8 mouse cellular contexts compared by ENCODE assay signal in genomic region chr11:118401195-118401594, GRCm38 (mm10). TPM values are rescaled to one million over a fixed set of nuclear protein-coding genes. Genes with fewer than 3 reads are reported as not detected.
A peak's percentile ranks its signal among the peaks of the same experiment; 100 is the strongest.
DNase-seq lines count a peak whose midpoint lies in the region; ATAC-seq and TF ChIP-seq lines count a peak whose summit lies in the region.

No protein-coding gene starts in this region.

- no peak overlapping the region for H3K4me3 ChIP-seq in hindbrain, embryonic 10.5 days
- no peak overlapping the region for H3K4me3 ChIP-seq in hindbrain, embryonic 11.5 days (ENCODE audit: low read depth, low read length)
- peak overlapping the region; percentile 58 for H3K4me3 ChIP-seq in G1E (ENCODE audit: low read depth, low read length)
- no peak overlapping the region for H3K4me3 ChIP-seq in embryonic facial prominence, embryonic 12.5 days
- no peak overlapping the region for H3K4me3 ChIP-seq in limb, embryonic 14.5 days (replicated peaks; ENCODE audit: low read length)
- no peak overlapping the region for H3K4me3 ChIP-seq in forebrain, embryonic 15.5 days
- no peak overlapping the region for H3K4me3 ChIP-seq in midbrain, embryonic 15.5 days

- ATAC-seq in hindbrain, embryonic 11.5 days (ENCODE audit: low FRiP score): no peak
- no peak for ATAC-seq in G1E (ENCODE audit: extremely low read depth, insufficient number of reproducible peaks, low FRiP score, poor library complexity, severe bottlenecking)
- no peak for ATAC-seq in embryonic facial prominence, embryonic 12.5 days (ENCODE audit: insufficient number of reproducible peaks, insufficient read depth, low FRiP score, low TSS enrichment)
- peak; percentile 17; the same call in 1 of the 2 replicates for ATAC-seq in limb, embryonic 14.5 days (ENCODE audit: low FRiP score, low read depth)
- no peak for ATAC-seq in forebrain, embryonic 15.5 days (replicated peaks)
- ATAC-seq in midbrain, embryonic 15.5 days (replicated peaks): no peak

- no peak for TF ChIP-seq CTCF in G1E (IDR thresholded peaks at IDR 0.05; ENCODE audit: low read depth, low read length)

- no peak overlapping the region for H3K4me2 ChIP-seq in hindbrain, embryonic 11.5 days (replicated peaks; ENCODE audit: low read depth, low read length)
- no peak overlapping the region for H3K4me2 ChIP-seq in embryonic facial prominence, embryonic 12.5 days (replicated peaks)
- H3K4me2 ChIP-seq in limb, embryonic 14.5 days (replicated peaks; ENCODE audit: low read depth, low read length, severe bottlenecking): peak overlapping the region; percentile 3; the same call in 1 of the 2 replicates
- no peak overlapping the region for H3K4me2 ChIP-seq in forebrain, embryonic 15.5 days (replicated peaks)
- H3K4me2 ChIP-seq in midbrain, embryonic 15.5 days: no peak overlapping the region

- no peaks in the 10 kb centered on the region for H3K27me3 ChIP-seq in hindbrain, embryonic 10.5 days (ENCODE audit: insufficient read depth, poor library complexity, severe bottlenecking)
- no peaks in the 10 kb centered on the region for H3K27me3 ChIP-seq in hindbrain, embryonic 11.5 days (ENCODE audit: control insufficient read depth, insufficient read depth, low read length)
- H3K27me3 ChIP-seq in G1E (ENCODE audit: insufficient read depth, low read length): 0 out of 2 replicates have a peak, but pooled peaks cover 2% of the 10 kb centered on the region
- H3K27me3 ChIP-seq in embryonic facial prominence, embryonic 12.5 days: no peaks in the 10 kb centered on the region
- no peaks in the 10 kb centered on the region for H3K27me3 ChIP-seq in limb, embryonic 14.5 days (ENCODE audit: control insufficient read depth, insufficient read depth, low read length)
- H3K27me3 ChIP-seq in forebrain, embryonic 15.5 days: no peaks in the 10 kb centered on the region
- H3K27me3 ChIP-seq in midbrain, embryonic 15.5 days (replicated peaks): no peaks in the 10 kb centered on the region

- peaks cover 34% of the 10 kb centered on the region for H3K4me1 ChIP-seq in hindbrain, embryonic 10.5 days (replicated peaks)
- H3K4me1 ChIP-seq in hindbrain, embryonic 11.5 days (replicated peaks; ENCODE audit: control insufficient read depth, insufficient read depth, low read length): no peaks in the 10 kb centered on the region
- H3K4me1 ChIP-seq in G1E (ENCODE audit: insufficient read depth, low read depth, low read length): peaks cover 40% of the 10 kb centered on the region
- H3K4me1 ChIP-seq in embryonic facial prominence, embryonic 12.5 days: peaks cover 21% of the 10 kb centered on the region; the same call in 1 of the 2 replicates
- H3K4me1 ChIP-seq in limb, embryonic 14.5 days (ENCODE audit: control insufficient read depth, insufficient read depth, low read length): peaks cover 29% of the 10 kb centered on the region
- no peaks in the 10 kb centered on the region for H3K4me1 ChIP-seq in forebrain, embryonic 15.5 days
- no peaks in the 10 kb centered on the region for H3K4me1 ChIP-seq in midbrain, embryonic 15.5 days

- 91% methylated on average over 4 of the region's 4 CpGs for WGBS in hindbrain, embryonic 10.5 days
- 83% methylated on average over 4 of the region's 4 CpGs for WGBS in hindbrain, embryonic 11.5 days
- whole genome bisulfite sequencing in embryonic facial prominence, embryonic 12.5 days: 83% methylated on average over 4 of the region's 4 CpGs
- 65% methylated on average over 4 of the region's 4 CpGs for WGBS in limb, embryonic 14.5 days
- 83% methylated on average over 4 of the region's 4 CpGs for WGBS in forebrain, embryonic 15.5 days
- 85% methylated on average over 4 of the region's 4 CpGs for WGBS in midbrain, embryonic 15.5 days

- H3K27ac ChIP-seq in hindbrain, embryonic 10.5 days: peak overlapping the region; percentile 30
- H3K27ac ChIP-seq in hindbrain, embryonic 11.5 days (ENCODE audit: low read depth, low read length): no peak overlapping the region
- peak overlapping the region; percentile 24; the same call in 1 of the 2 replicates for H3K27ac ChIP-seq in embryonic facial prominence, embryonic 12.5 days
- peak overlapping the region; percentile 71 for H3K27ac ChIP-seq in limb, embryonic 14.5 days (replicated peaks; ENCODE audit: low read depth, low read length)
- no peak overlapping the region for H3K27ac ChIP-seq in forebrain, embryonic 15.5 days (replicated peaks)
- no peak overlapping the region for H3K27ac ChIP-seq in midbrain, embryonic 15.5 days

- no peak overlapping the region for H3K9ac ChIP-seq in hindbrain, embryonic 11.5 days (ENCODE audit: low read depth, low read length)
- H3K9ac ChIP-seq in embryonic facial prominence, embryonic 12.5 days: no peak overlapping the region
- no peak overlapping the region for H3K9ac ChIP-seq in limb, embryonic 14.5 days (ENCODE audit: low read depth, low read length, severe bottlenecking)
- no peak overlapping the region for H3K9ac ChIP-seq in forebrain, embryonic 15.5 days (replicated peaks)
- no peak overlapping the region for H3K9ac ChIP-seq in midbrain, embryonic 15.5 days

- no peak for DNase-seq in hindbrain, embryonic 10.5 days (ENCODE audit: low spot score)
- DNase-seq in hindbrain, embryonic 11.5 days (ENCODE audit: low spot score): no peak
- DNase-seq in G1E (ENCODE audit: low spot score): no peak
- DNase-seq in limb, embryonic 14.5 days (ENCODE audit: low spot score): no peak
- no peak for DNase-seq in layer of hippocampus, postnatal 14 days (ENCODE audit: low spot score in 2 of 2)

- H3K9me3 ChIP-seq in hindbrain, embryonic 10.5 days: no peaks in the 10 kb centered on the region
- no peaks in the 10 kb centered on the region for H3K9me3 ChIP-seq in hindbrain, embryonic 11.5 days (ENCODE audit: control insufficient read depth, low read length)
- no peaks in the 10 kb centered on the region for H3K9me3 ChIP-seq in G1E (replicated peaks)
- no peaks in the 10 kb centered on the region for H3K9me3 ChIP-seq in embryonic facial prominence, embryonic 12.5 days
- no peaks in the 10 kb centered on the region for H3K9me3 ChIP-seq in limb, embryonic 14.5 days (ENCODE audit: control insufficient read depth, low read length)
- no peaks in the 10 kb centered on the region for H3K9me3 ChIP-seq in forebrain, embryonic 15.5 days
- H3K9me3 ChIP-seq in midbrain, embryonic 15.5 days: no peaks in the 10 kb centered on the region

- TF ChIP-seq POLR2A in limb, embryonic 14.5 days (IDR thresholded peaks at IDR 0.05; ENCODE audit: borderline replicate concordance, extremely low read depth, insufficient read depth, insufficient read length): no peak

- peaks cover 13% of the 10 kb centered on the region for H3K36me3 ChIP-seq in hindbrain, embryonic 10.5 days
- H3K36me3 ChIP-seq in hindbrain, embryonic 11.5 days (ENCODE audit: control insufficient read depth, insufficient read depth, low read length): no peaks in the 10 kb centered on the region
- H3K36me3 ChIP-seq in G1E (replicated peaks): peaks cover 53% of the 10 kb centered on the region
- peaks cover 9% of the 10 kb centered on the region for H3K36me3 ChIP-seq in embryonic facial prominence, embryonic 12.5 days
- H3K36me3 ChIP-seq in limb, embryonic 14.5 days (ENCODE audit: control insufficient read depth, insufficient read depth, low read length): peaks cover 10% of the 10 kb centered on the region; the same call in 1 of the 2 replicates
- H3K36me3 ChIP-seq in forebrain, embryonic 15.5 days: 0 out of 2 replicates have a peak, but pooled peaks cover 8% of the 10 kb centered on the region
- H3K36me3 ChIP-seq in midbrain, embryonic 15.5 days (replicated peaks): 0 out of 2 replicates have a peak, but pooled peaks cover 8% of the 10 kb centered on the region

RNA-seq across cellular contexts. Expression of gene Lgals3bp, which starts 0.7 kb away (rescaled TPM):
- 1.8 and 2.0 TPM in 2 replicates for polyA plus RNA-seq in hindbrain, embryonic 10.5 days (2016; fragmentation: Nextera tagmentation; extraction: Ambion mirVana)
- polyA plus RNA-seq in hindbrain, embryonic 11.5 days (2014; fragmentation: Nextera tagmentation; extraction: Ambion mirVana): 1.9 and 2.7 TPM in 2 replicates
- total RNA-seq in G1E (2014; fragmentation: Nextera tagmentation) (8.1 and 8.4 TPM in 2 replicates), G1E (2017) (24.5 and 25.7 TPM in 2 replicates)
- 9.0 and 9.5 TPM in 2 replicates for polyA plus RNA-seq in G1E (2012)
- polyA plus RNA-seq in embryonic facial prominence, embryonic 12.5 days (2016; fragmentation: Nextera tagmentation; extraction: Ambion mirVana): 1.4 and 2.7 TPM in 2 replicates
- polyA plus RNA-seq in limb, embryonic 14.5 days (2012; rRNA removed): 13.7 and 19.7 TPM in 2 replicates
- 8.2 and 8.7 TPM in 2 replicates for polyA plus RNA-seq in limb, embryonic 14.5 days (2014; fragmentation: Nextera tagmentation; extraction: Ambion mirVana)
- 10 to 100 TPM; 11.1 to 14.4 TPM for total RNA-seq in layer of hippocampus, postnatal 14 days (2021)
- 2.6 TPM in 2 replicates for polyA plus RNA-seq in forebrain, embryonic 15.5 days (2015; fragmentation: Nextera tagmentation; extraction: Ambion mirVana)
- 5.1 and 6.7 TPM in 2 replicates for polyA plus RNA-seq in midbrain, embryonic 15.5 days (2015; fragmentation: Nextera tagmentation; extraction: Ambion mirVana)

RNA-seq across cellular contexts. Expression of gene Cant1, which starts 17.7 kb away (rescaled TPM):
- 23.7 and 31.1 TPM in 2 replicates for polyA plus RNA-seq in hindbrain, embryonic 10.5 days (2016; fragmentation: Nextera tagmentation; extraction: Ambion mirVana)
- 21.0 and 21.1 TPM in 2 replicates for polyA plus RNA-seq in hindbrain, embryonic 11.5 days (2014; fragmentation: Nextera tagmentation; extraction: Ambion mirVana)
- 16.4 and 16.5 TPM in 2 replicates for total RNA-seq in G1E (2014; fragmentation: Nextera tagmentation)
- 14.9 and 16.4 TPM in 2 replicates for total RNA-seq in G1E (2017)
- 47.2 and 64.3 TPM in 2 replicates for polyA plus RNA-seq in G1E (2012)
- 33.4 and 35.5 TPM in 2 replicates for polyA plus RNA-seq in embryonic facial prominence, embryonic 12.5 days (2016; fragmentation: Nextera tagmentation; extraction: Ambion mirVana)
- polyA plus RNA-seq in limb, embryonic 14.5 days (2012; rRNA removed): 47.7 and 61.8 TPM in 2 replicates
- 29.3 and 35.3 TPM in 2 replicates for polyA plus RNA-seq in limb, embryonic 14.5 days (2014; fragmentation: Nextera tagmentation; extraction: Ambion mirVana)
- total RNA-seq in layer of hippocampus, postnatal 14 days (2021): 10 to 100 TPM; 37.0 to 40.6 TPM
- polyA plus RNA-seq in forebrain, embryonic 15.5 days (2015; fragmentation: Nextera tagmentation; extraction: Ambion mirVana): 28.9 and 31.6 TPM in 2 replicates
- 30.6 and 35.1 TPM in 2 replicates for polyA plus RNA-seq in midbrain, embryonic 15.5 days (2015; fragmentation: Nextera tagmentation; extraction: Ambion mirVana)

RNA-seq across cellular contexts. Expression of gene C1qtnf1, which starts 26.8 kb away (rescaled TPM):
- polyA plus RNA-seq in hindbrain, embryonic 10.5 days (2016; fragmentation: Nextera tagmentation; extraction: Ambion mirVana): 1.8 and 2.0 TPM in 2 replicates
- polyA plus RNA-seq in hindbrain, embryonic 11.5 days (2014; fragmentation: Nextera tagmentation; extraction: Ambion mirVana): 1.1 and 2.5 TPM in 2 replicates
- total RNA-seq in G1E (2014; fragmentation: Nextera tagmentation) (not detected in 2 replicates), G1E (2017) (0.11 TPM in 1 of 2 replicates, not detected in the other)
- not detected in 2 replicates for polyA plus RNA-seq in G1E (2012)
- 5.7 and 6.7 TPM in 2 replicates for polyA plus RNA-seq in embryonic facial prominence, embryonic 12.5 days (2016; fragmentation: Nextera tagmentation; extraction: Ambion mirVana)
- polyA plus RNA-seq in limb, embryonic 14.5 days (2012; rRNA removed): 12.5 and 16.0 TPM in 2 replicates
- 10.3 and 12.4 TPM in 2 replicates for polyA plus RNA-seq in limb, embryonic 14.5 days (2014; fragmentation: Nextera tagmentation; extraction: Ambion mirVana)
- total RNA-seq in layer of hippocampus, postnatal 14 days (2021): 1 to 10 TPM; 3.9 to 5.3 TPM
- polyA plus RNA-seq in forebrain, embryonic 15.5 days (2015; fragmentation: Nextera tagmentation; extraction: Ambion mirVana): 3.2 and 3.4 TPM in 2 replicates
- 4.2 and 4.3 TPM in 2 replicates for polyA plus RNA-seq in midbrain, embryonic 15.5 days (2015; fragmentation: Nextera tagmentation; extraction: Ambion mirVana)

RNA-seq across cellular contexts. Expression of gene Timp2, which starts 45.7 kb away (rescaled TPM):
- polyA plus RNA-seq in hindbrain, embryonic 10.5 days (2016; fragmentation: Nextera tagmentation; extraction: Ambion mirVana): 28.6 and 36.3 TPM in 2 replicates
- polyA plus RNA-seq in hindbrain, embryonic 11.5 days (2014; fragmentation: Nextera tagmentation; extraction: Ambion mirVana): 39.5 and 41.2 TPM in 2 replicates
- total RNA-seq in G1E (2014; fragmentation: Nextera tagmentation): not detected in 2 replicates
- 0.06 TPM in 1 of 2 replicates, not detected in the other for total RNA-seq in G1E (2017)
- not detected in 2 replicates for polyA plus RNA-seq in G1E (2012)
- polyA plus RNA-seq in embryonic facial prominence, embryonic 12.5 days (2016; fragmentation: Nextera tagmentation; extraction: Ambion mirVana): 104 and 115 TPM in 2 replicates
- 175 and 202 TPM in 2 replicates for polyA plus RNA-seq in limb, embryonic 14.5 days (2012; rRNA removed)
- 202 and 223 TPM in 2 replicates for polyA plus RNA-seq in limb, embryonic 14.5 days (2014; fragmentation: Nextera tagmentation; extraction: Ambion mirVana)
- 100 to 1,000 TPM; 266 to 270 TPM for total RNA-seq in layer of hippocampus, postnatal 14 days (2021)
- 69.4 and 75.2 TPM in 2 replicates for polyA plus RNA-seq in forebrain, embryonic 15.5 days (2015; fragmentation: Nextera tagmentation; extraction: Ambion mirVana)
- polyA plus RNA-seq in midbrain, embryonic 15.5 days (2015; fragmentation: Nextera tagmentation; extraction: Ambion mirVana): 83.4 and 83.6 TPM in 2 replicates

RNA-seq across cellular contexts. Expression of gene Cep295nl, which starts 58.9 kb away (rescaled TPM):
- 0.19 and 0.21 TPM in 2 replicates for polyA plus RNA-seq in hindbrain, embryonic 10.5 days (2016; fragmentation: Nextera tagmentation; extraction: Ambion mirVana)
- 0.37 and 0.42 TPM in 2 replicates for polyA plus RNA-seq in hindbrain, embryonic 11.5 days (2014; fragmentation: Nextera tagmentation; extraction: Ambion mirVana)
- total RNA-seq in G1E (2014; fragmentation: Nextera tagmentation) (not detected in 2 replicates), G1E (2017) (0.11 TPM in 1 of 2 replicates, not detected in the other)
- polyA plus RNA-seq in G1E (2012): not detected in 2 replicates
- 0.60 and 0.70 TPM in 2 replicates for polyA plus RNA-seq in embryonic facial prominence, embryonic 12.5 days (2016; fragmentation: Nextera tagmentation; extraction: Ambion mirVana)
- polyA plus RNA-seq in limb, embryonic 14.5 days (2012; rRNA removed): 0.69 and 0.85 TPM in 2 replicates
- polyA plus RNA-seq in limb, embryonic 14.5 days (2014; fragmentation: Nextera tagmentation; extraction: Ambion mirVana): 1.3 and 1.6 TPM in 2 replicates
- total RNA-seq in layer of hippocampus, postnatal 14 days (2021): 1 to 10 TPM; 1.0 to 1.6 TPM
- polyA plus RNA-seq in forebrain, embryonic 15.5 days (2015; fragmentation: Nextera tagmentation; extraction: Ambion mirVana): 0.09 TPM in 1 of 2 replicates, not detected in the other
- 0.09 and 0.27 TPM in 2 replicates for polyA plus RNA-seq in midbrain, embryonic 15.5 days (2015; fragmentation: Nextera tagmentation; extraction: Ambion mirVana)

Comparison
In these comparisons a context has a peak if more than half of its experiments do, and no peak if none do; other contexts are left out.
1. H3K27ac ChIP-seq: peak in hindbrain, embryonic 10.5 days (single experiment), embryonic facial prominence, embryonic 12.5 days (single experiment) and limb, embryonic 14.5 days (single experiment); none in hindbrain, embryonic 11.5 days (single experiment), forebrain, embryonic 15.5 days (single experiment) and midbrain, embryonic 15.5 days (single experiment).